Mouse (Mus musculus): ENCODE measurements at regions not wholly inside any gene's neighbourhood (a gene's known extent, or its start where the extent isn't known, plus 50 kb on each side); places are given as distances from the start of the nearest gene placed in this dataset.

GRCm38 (mm10) chr10:51956493-51956892, 65.8 kb upstream of the Vgll2 start:
- no peaks in the 10 kb centered on the region for H3K36me3 ChIP-seq (ENCODE audit: control insufficient read depth, insufficient read depth, low read length)
- TF ChIP-seq CTCF (conservative IDR thresholded peaks at IDR 0.05; ENCODE audit: insufficient read depth, insufficient read length, low read depth, low read length) = no peak
- H3K4me3 ChIP-seq (ENCODE audit: insufficient read depth, low read depth, low read length) = no peak overlapping the region
- no peaks in the 10 kb centered on the region for H3K4me1 ChIP-seq (ENCODE audit: control insufficient read depth, insufficient read depth, low read length)
- DNase-seq = no peak
- WGBS = 52% methylated on average over 1 of the region's 1 CpGs
- no peak overlapping the region for H3K27ac ChIP-seq (ENCODE audit: insufficient read depth, low read depth, low read length)
- H3K27me3 ChIP-seq (replicated peaks; ENCODE audit: control insufficient read depth, insufficient read depth, low read length) = no peaks in the 10 kb centered on the region

- no peak for DNase-seq
- Histone ChIP-seq H3K4me3 (ENCODE audit: insufficient read depth, low read depth, low read length) (no peak overlapping the region), H3K27ac (ENCODE audit: insufficient read depth, low read depth, low read length) (no peak overlapping the region), H3K27me3 (replicated peaks; ENCODE audit: control insufficient read depth, insufficient read depth, low read length) (no peaks in the 10 kb centered on the region), H3K4me1 (ENCODE audit: control insufficient read depth, insufficient read depth, low read length) (no peaks in the 10 kb centered on the region), H3K36me3 (ENCODE audit: control insufficient read depth, insufficient read depth, low read length) (no peaks in the 10 kb centered on the region)
- TF ChIP-seq POLR2A (IDR thresholded peaks at IDR 0.05; ENCODE audit: low read depth, low read length) = no peak
- TF ChIP-seq CTCF (conservative IDR thresholded peaks at IDR 0.05; ENCODE audit: insufficient read depth, insufficient read length, low read depth, low read length) = no peak
- WGBS = 34% methylated on average over 2 of the region's 2 CpGs
Observed at GRCm38 (mm10) chr10:51961497-51961896, 60.8 kb upstream of the Vgll2 start.

- no peak for TF ChIP-seq CTCF (conservative IDR thresholded peaks at IDR 0.05; ENCODE audit: insufficient read depth, insufficient read length, low read depth, low read length)
- TF ChIP-seq POLR2A (IDR thresholded peaks at IDR 0.05; ENCODE audit: low read depth, low read length) = no peak
- DNase-seq = no peak
- H3K4me1 ChIP-seq (ENCODE audit: control insufficient read depth, insufficient read depth, low read length) = no peaks in the 10 kb centered on the region
- 58% methylated on average over 1 of the region's 1 CpGs for WGBS
- no peak overlapping the region for H3K4me3 ChIP-seq (ENCODE audit: insufficient read depth, low read depth, low read length)
- no peaks in the 10 kb centered on the region for H3K36me3 ChIP-seq (ENCODE audit: control insufficient read depth, insufficient read depth, low read length)
- no peaks in the 10 kb centered on the region for H3K27me3 ChIP-seq (replicated peaks; ENCODE audit: control insufficient read depth, insufficient read depth, low read length)
- H3K27ac ChIP-seq (ENCODE audit: insufficient read depth, low read depth, low read length) = no peak overlapping the region
Observed at GRCm38 (mm10) chr10:51963671-51964070, 58.6 kb upstream of the Vgll2 start.

- no peak for TF ChIP-seq CTCF (conservative IDR thresholded peaks at IDR 0.05; ENCODE audit: insufficient read depth, insufficient read length, low read depth, low read length)
- no peak for TF ChIP-seq POLR2A (IDR thresholded peaks at IDR 0.05; ENCODE audit: low read depth, low read length)
- no peaks in the 10 kb centered on the region for H3K27me3 ChIP-seq (replicated peaks; ENCODE audit: control insufficient read depth, insufficient read depth, low read length)
- no peaks in the 10 kb centered on the region for H3K4me1 ChIP-seq (ENCODE audit: control insufficient read depth, insufficient read depth, low read length)
- WGBS = 62% methylated on average over 9 of the region's 9 CpGs
- no peak overlapping the region for H3K4me3 ChIP-seq (ENCODE audit: insufficient read depth, low read depth, low read length)
- DNase-seq = no peak
- H3K27ac ChIP-seq (ENCODE audit: insufficient read depth, low read depth, low read length) = no peak overlapping the region
- no peaks in the 10 kb centered on the region for H3K36me3 ChIP-seq (ENCODE audit: control insufficient read depth, insufficient read depth, low read length)
Observed at GRCm38 (mm10) chr10:51970113-51970512, 52.2 kb upstream of the Vgll2 start.

All from kidney, adult 2 months (tissue).